Mouse (Mus musculus): ENCODE measurements around the gene Rbfox1. TPM values are rescaled to one million over a fixed set of nuclear protein-coding genes. Genes with fewer than 3 reads are reported as not detected.
A peak's percentile ranks its signal among the peaks of the same experiment; 100 is the strongest.

Gene Rbfox1
- polyA plus RNA-seq, 1 experiment: 115 TPM

DNA sequence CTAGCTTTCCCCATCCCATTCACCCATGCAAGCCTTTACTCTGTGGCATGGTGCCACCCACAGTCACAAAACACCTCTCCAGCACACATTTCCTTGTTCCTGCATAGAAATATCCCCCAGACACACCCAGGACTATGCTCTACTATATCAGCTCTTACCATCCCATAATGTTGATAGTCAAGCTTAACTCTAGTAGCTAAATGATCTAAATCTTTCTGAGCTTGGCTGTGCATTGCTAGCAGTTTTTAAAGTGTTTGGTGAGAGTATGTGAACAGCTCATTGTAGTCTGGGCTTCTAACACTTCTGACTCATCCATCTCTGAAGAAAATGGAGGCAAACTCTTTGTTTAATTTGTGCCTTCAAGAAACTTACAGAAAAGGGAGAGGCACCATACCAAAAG lies 297.2 kb downstream of the Rbfox1 start:
- DNase-seq (ENCODE audit: extremely low spot score in 1 of 2, low spot score in 1 of 2): peak in 1 of 2 experiments; percentile 31

DNA sequence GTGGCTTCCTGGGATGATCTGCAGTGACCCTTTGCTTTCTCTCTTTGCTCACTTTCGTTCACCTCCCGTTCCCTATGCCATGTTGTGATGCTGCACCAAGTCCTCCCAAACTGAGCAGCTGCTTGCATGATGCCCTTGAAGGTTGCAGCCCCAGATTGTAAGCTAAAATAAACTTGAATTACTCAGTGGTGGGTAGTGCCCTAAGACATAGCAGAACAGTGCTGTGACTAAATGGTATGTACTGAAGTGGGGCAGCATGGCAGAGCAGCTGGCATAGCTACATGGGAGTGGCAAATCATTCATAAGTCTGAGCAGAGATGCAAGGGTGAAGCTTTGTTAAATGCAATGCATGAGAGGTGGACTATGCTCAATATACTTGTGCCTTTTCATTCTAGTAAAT lies 307.2 kb downstream of the Rbfox1 start:
- DNase-seq (ENCODE audit: extremely low spot score in 1 of 2, low spot score in 1 of 2): no peak

- no peak for DNase-seq (ENCODE audit: extremely low spot score in 1 of 2, low spot score in 1 of 2)
Measured at GRCm38 (mm10) chr16:6206431-6206830, 321.3 kb downstream of the Rbfox1 start.

DNA sequence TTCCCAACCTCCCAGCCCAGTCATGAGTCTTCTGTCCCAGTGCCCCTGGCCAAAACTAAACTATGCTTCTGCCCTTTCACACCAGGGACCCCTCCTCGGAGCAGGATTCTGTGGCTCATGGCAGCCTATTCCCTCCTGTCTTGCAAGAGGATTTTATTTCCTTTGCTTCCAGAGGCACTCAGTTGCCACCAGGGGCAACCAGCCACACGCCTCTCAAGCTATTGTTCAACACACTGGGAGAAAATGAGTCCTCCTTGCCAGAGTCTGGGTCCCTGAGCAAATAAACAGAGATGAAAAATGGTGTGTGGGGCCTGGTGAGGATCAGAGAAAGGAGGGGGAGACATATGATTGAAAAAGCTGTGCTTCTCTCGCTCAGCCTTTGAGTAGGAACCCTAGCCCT lies 327.8 kb downstream of the Rbfox1 start:
- no peak for DNase-seq (ENCODE audit: extremely low spot score in 1 of 2, low spot score in 1 of 2)

GRCm38 (mm10) chr16:6227449-6227848 lies 342.3 kb downstream of the Rbfox1 start:
- DNase-seq (ENCODE audit: extremely low spot score in 1 of 2, low spot score in 1 of 2): no peak

- DNase-seq (ENCODE audit: extremely low spot score in 1 of 2, low spot score in 1 of 2): peak; percentile 27 to 36
Measured at GRCm38 (mm10) chr16:6232966-6233365, 347.8 kb downstream of the Rbfox1 start.

GRCm38 (mm10) chr16:6241393-6241792 lies 356.2 kb downstream of the Rbfox1 start:
- peak in 1 of 2 experiments; percentile 42 for DNase-seq (ENCODE audit: extremely low spot score in 1 of 2, low spot score in 1 of 2)

DNA sequence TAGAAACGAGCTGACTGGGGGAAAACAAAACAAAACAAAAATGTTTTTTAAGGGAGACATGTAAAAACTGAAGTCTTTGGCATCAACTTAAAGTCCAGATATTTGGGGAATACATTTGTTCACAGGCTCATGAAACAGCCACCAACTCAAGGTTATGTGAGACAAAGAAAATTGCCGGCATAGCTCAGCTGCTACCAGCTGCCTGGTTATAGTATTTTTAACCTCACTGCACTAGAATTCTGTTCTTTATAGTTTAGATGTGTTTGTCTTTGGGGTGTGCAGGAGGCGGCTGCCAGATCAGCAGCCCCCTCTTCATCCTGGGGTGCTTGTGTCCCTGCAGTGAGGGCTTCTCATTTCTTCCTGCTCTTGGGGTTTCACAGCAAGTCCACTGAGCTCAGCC lies 357.3 kb downstream of the Rbfox1 start:
- peak in 1 of 2 experiments; percentile 15 for DNase-seq (ENCODE audit: extremely low spot score in 1 of 2, low spot score in 1 of 2)

GRCm38 (mm10) chr16:6247569-6247968 lies 362.4 kb downstream of the Rbfox1 start:
- DNase-seq (ENCODE audit: extremely low spot score in 1 of 2, low spot score in 1 of 2): no peak

- no peak for DNase-seq (ENCODE audit: extremely low spot score in 1 of 2, low spot score in 1 of 2)
Measured at GRCm38 (mm10) chr16:6264557-6264956, 379.4 kb downstream of the Rbfox1 start.

- no peak for DNase-seq (ENCODE audit: extremely low spot score in 1 of 2, low spot score in 1 of 2)
Measured at GRCm38 (mm10) chr16:6265610-6266009, 380.5 kb downstream of the Rbfox1 start.

DNA sequence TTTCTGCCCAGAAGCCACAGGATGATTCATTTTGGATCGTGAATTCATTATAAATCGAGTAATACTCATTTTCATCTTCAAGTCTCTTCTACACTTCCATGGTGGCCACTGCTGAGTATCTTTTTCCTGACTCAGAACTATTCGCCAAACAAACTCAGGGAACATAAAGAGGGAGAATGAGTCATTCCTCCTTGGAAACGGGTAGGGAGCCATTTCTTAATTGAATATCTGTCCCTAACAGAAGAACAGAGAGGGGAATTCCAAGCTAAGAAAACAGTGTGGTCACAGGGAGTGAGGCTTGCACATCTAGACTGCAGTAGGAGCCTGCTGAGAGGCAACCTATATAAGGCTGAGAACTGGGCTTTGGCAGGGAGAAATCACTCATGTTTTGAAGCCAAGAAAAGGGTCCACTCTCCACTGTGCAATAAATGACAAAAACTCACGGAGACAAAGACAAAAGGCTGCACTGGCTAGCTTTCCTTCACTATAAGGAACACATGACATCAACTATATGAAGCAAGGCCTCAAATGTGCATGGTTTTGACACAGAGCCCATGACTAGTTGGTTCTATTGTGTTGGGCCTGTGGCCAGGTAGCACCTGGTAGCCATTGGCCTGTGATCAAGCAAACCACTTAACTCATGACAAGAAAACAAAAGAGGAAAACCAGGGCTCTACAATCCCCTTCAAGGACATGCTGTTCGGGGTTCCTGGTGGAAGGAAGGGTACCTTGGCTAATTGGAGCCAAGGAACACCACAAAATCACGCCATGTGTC lies 386.6 kb downstream of the Rbfox1 start:
- DNase-seq (ENCODE audit: extremely low spot score in 1 of 2, low spot score in 1 of 2): no peak

GRCm38 (mm10) chr16:6283496-6283895 lies 398.3 kb downstream of the Rbfox1 start:
- DNase-seq (ENCODE audit: extremely low spot score in 1 of 2, low spot score in 1 of 2): no peak

- DNase-seq (ENCODE audit: extremely low spot score in 1 of 2, low spot score in 1 of 2): no peak
Measured at GRCm38 (mm10) chr16:6284317-6284716, 399.2 kb downstream of the Rbfox1 start.

GRCm38 (mm10) chr16:6287699-6288098 lies 402.5 kb downstream of the Rbfox1 start:
- no peak for DNase-seq (ENCODE audit: extremely low spot score in 1 of 2, low spot score in 1 of 2)

DNA sequence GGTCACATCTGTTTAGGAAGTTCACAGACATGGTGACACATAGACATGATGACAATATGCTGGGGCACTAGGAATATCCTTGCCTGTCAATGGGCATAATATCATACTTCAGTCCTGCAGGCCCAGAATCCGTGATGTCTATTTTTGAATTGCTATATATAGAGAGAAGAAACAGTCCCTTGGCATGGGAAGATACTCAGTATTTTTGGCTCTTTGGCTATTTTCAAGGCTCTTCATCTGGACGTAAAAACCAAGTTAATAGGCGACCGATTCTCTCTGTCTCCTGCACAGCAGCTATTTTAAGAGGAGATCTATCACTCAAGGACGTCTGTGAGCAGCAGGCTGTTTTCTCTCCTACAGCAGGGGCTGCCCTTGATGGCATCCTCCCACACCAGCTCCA lies 415.0 kb downstream of the Rbfox1 start:
- DNase-seq (ENCODE audit: extremely low spot score in 1 of 2, low spot score in 1 of 2): no peak

GRCm38 (mm10) chr16:6303082-6303481 lies 417.9 kb downstream of the Rbfox1 start:
- DNase-seq (ENCODE audit: extremely low spot score in 1 of 2, low spot score in 1 of 2): no peak

GRCm38 (mm10) chr16:6309940-6310339 lies 424.8 kb downstream of the Rbfox1 start:
- DNase-seq (ENCODE audit: extremely low spot score in 1 of 2, low spot score in 1 of 2): no peak

- DNase-seq (ENCODE audit: extremely low spot score in 1 of 2, low spot score in 1 of 2): no peak
Measured at GRCm38 (mm10) chr16:6310744-6311678, 425.9 kb downstream of the Rbfox1 start.

- peak; percentile 37 to 59 for DNase-seq (ENCODE audit: extremely low spot score in 1 of 2, low spot score in 1 of 2)
Measured at GRCm38 (mm10) chr16:6313689-6314088, 428.5 kb downstream of the Rbfox1 start.

DNA sequence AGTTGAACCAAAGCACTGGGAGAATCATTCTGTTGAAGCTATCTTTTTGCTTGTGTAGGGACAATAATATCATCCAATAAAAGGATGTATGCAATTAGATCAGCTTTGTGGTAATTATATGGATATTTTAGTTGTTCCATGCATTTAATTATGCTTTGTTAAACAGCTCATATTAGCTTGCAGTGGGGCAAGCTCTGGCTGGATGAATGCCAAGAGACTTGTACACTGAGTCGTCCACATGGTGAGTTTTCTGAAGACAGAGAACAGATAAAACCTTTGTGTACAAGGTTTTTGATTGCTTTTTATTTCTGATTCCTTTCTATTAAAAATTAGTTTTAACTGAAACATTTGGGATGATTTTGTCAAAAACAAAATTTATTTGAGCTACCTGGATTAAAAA lies 439.7 kb downstream of the Rbfox1 start:
- DNase-seq (ENCODE audit: extremely low spot score in 1 of 2, low spot score in 1 of 2): no peak

Measured in frontal cortex, adult 2 months (tissue).